Mouse (Mus musculus) gastrocnemius, adult 2 months (tissue): ENCODE measurements around the gene Cic. TPM values are rescaled to one million over a fixed set of nuclear protein-coding genes. Genes with fewer than 3 reads are reported as not detected.
"Not testable (repeated sequence)": the region's sequence is repeated elsewhere in the genome, so short reads cannot be mapped to it uniquely, and the experiment has no call there.

Source experiments
- DNase-seq: peaks from one replicate; pipeline ENCODE4 v3.0.0; 2022
- H3K27ac ChIP-seq: fragments of 200-600 bp; 2 replicates; pipeline ENCODE4 v1.8.1; 2022; ENCODE audit warnings: mild to moderate bottlenecking
- H3K4me3 ChIP-seq: fragments of 200-600 bp; 2 replicates; pipeline ENCODE4 v1.8.1; 2022; ENCODE audit warnings: mild to moderate bottlenecking, moderate library complexity
- CTCF ChIP-seq: fragments of 200-600 bp; IDR thresholded peaks from 2 replicates; pipeline ENCODE4 v1.8.1; 2022; ENCODE audit warnings: antibody characterized with exemption, mild to moderate bottlenecking, moderate library complexity
- intact Hi-C: fragments of 180-260 bp; cut with DNase I; formaldehyde crosslinking; loops from one replicate; pipeline ENCODE4 v1.15.1; 2025
- total RNA-seq, 2 experiments: library from RNA; stranded (reverse); gene quantifications; 2 replicates each; pipeline ENCODE4 v1.2.3; 2021

The Cic gene
- total RNA-seq, 2 experiments from 2014 or later: 37.0 to 40.4 TPM

- no peak for TF ChIP-seq CTCF
- H3K4me3 ChIP-seq: peak overlapping the region; percentile 98
Observed at GRCm38 (mm10) chr7:25314606-25315305, 47.3 kb downstream of the Cic start.

DNA sequence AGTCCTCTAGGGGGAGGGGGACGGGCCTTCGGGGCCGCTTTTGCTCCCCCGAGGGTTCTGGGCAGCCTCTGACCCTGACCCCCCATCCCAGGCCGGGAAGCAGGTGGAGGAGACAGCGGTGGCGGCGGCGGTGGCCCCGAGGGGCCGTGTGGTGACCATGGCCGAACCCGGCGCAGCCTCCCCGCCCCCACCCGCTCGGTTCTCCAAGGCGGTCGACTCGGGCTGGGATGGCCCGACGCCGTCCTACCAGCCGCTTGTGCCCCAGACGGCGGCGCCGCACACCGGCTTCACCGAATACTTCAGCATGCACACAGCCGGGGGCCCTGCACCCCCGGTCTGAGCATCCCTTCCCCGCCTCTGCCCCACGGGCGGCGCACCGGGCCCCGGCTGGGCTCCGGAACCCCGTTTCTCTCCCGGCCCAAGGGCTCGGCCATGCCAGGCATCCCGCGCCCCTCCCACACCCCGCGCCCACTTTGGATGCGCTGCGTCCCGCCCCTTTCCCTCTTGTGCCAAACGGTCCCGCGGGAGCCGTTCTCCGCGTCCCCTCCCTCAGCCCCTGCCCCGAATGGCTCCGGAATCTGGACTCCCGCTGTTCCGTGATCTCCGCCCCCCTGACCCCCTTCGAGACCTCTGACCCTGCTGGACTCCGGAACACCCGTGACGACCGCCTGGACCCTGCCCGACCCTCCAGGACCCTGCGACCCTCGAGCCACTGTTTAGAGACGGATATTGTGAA is 48.0 kb downstream of the Cic start:
- DNase-seq: peak; percentile 45
- no peak for TF ChIP-seq CTCF
- intact Hi-C loops: loop anchor here (1.0 to 5.0 kb wide), 2 partner anchors 67 to 74 kb away; no protein-coding TSS in a partner anchor

More at GRCm38 (mm10) chr7:25314606-25315305, 47.3 kb downstream of the Cic start:
- peak; percentile 27 for DNase-seq
- intact Hi-C loops: loop anchor here (5.0 kb wide), 1 partner anchor 68 kb away; no protein-coding TSS in a partner anchor
- H3K27ac ChIP-seq: no peak overlapping the region

DNA sequence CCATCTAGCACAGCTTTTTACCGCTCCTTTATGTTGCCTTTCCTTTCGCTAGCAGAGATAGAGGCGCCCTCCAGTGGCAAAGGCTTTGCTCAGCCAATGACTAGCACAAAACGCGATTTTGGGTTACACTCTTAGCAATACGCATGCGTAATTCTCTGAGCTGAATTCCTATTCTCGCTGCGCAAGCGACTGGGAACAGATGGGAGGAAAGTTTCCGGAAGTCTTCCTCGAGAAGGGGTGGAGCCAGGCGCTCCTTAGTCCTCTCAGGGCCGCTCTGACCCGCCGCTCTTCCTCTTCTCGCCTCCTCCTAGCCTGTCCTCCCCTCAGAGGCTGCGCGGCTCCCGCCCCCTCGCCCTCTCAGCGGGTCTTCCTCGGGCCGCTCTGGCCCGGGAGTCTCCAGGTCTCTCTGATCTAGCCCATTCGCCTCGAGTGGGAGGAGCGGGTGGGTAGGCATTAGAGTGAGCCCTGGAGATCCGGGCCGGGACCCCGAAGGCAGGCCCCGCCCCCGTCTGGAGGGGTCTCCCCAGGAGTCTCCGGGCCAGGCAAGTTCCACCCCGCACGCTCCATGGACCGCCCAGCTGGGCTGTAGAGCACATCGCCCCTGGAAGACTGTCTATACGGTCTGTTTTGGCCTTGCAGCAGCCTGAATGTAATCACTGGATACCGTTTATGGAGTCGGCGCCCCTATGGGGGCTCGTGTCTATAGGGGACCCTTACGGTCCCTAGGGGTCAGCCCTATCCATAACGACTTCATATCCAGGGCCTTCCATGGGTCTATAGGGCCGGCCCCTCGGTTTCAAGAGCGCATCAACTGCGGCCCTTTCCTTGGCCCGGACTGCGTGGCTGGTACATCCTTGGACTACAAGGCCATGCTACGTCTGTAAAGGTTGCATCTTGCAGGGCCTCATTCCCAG is 49.3 kb downstream of the Cic start, which contains the start of gene Megf8:
Megf8 (plus strand) TSS at position 633 of the 914 bp plus-strand sequence.
- TF ChIP-seq CTCF: peak; percentile 92
- intact Hi-C loops: loop anchor here (1.0 to 5.0 kb wide), 2 partner anchors 66 to 75 kb away; no protein-coding TSS in a partner anchor
- Histone ChIP-seq H3K4me3 (peak within 1 kb of the TSS; percentile 98), H3K27ac (peak within 1 kb of the TSS; percentile 92)
- DNase-seq: peak; percentile 95

More for the DNA sequence above, 48.0 kb downstream of the Cic start:
- H3K4me3 ChIP-seq: peak overlapping the region; percentile 98
- no peak overlapping the region for H3K27ac ChIP-seq

DNA sequence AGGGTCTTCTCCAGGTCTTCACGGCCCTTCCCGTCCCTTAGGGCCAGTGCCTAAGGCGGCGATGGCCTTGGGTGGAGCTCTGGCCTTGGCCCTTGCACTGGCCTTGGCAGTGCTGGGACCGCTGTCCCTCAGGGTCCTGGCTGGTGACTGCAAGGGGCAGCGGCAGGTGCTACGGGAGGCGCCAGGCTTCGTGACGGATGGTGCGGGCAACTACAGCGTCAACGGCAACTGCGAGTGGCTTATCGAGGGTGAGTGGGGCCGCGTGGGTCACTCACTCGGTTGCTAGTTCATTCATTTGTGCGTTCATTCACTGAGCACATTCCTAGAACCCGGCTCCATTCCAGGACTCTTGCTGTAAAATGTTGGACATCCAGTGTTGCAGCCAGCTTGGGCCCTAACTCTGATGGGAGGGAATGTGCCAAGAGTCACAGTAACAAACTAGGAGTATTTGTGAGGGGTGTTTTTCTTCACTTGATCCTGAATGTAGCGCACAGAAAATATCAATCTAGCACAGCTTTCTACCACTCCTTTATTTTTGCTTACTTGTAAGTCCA is 50.0 kb downstream of the Cic start:
- peak overlapping the region; percentile 98 for H3K4me3 ChIP-seq
- intact Hi-C loops: loop anchor here (5.0 kb wide), 1 partner anchor 65 kb away; no protein-coding TSS in a partner anchor
- no peak for TF ChIP-seq CTCF
- DNase-seq: peak; percentile 46
- H3K27ac ChIP-seq: peak overlapping the region; percentile 92

GRCm38 (mm10) chr7:25322058-25322484 is 54.6 kb downstream of the Cic start:
- TF ChIP-seq CTCF: no peak
- peak; percentile 59 for DNase-seq
- intact Hi-C loops: no loop called here
- H3K27ac ChIP-seq: peak overlapping the region; percentile 32
- H3K4me3 ChIP-seq: no peak overlapping the region

DNA sequence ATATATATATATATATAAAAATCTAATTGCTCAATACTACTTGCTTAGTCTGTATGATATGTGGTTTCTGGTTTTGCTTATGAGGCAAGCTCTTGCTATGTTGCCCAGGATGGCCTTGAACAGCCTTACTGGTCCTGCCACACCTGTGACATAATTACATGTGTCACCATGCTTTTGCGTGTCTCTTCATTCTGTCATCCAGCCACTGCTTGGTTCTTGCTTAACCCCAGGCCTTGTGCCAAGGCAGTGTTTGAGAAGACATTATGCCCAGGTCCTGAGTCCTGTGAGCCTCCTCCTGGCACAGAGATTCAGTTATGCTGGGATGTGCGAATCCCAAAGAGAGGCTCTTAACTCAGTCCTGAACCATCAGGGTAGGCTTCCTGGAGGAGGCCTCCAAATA is 55.7 kb downstream of the Cic start:
- intact Hi-C loops: no loop called here
- no peak overlapping the region for H3K27ac ChIP-seq
- no peak for DNase-seq
- no peak overlapping the region for H3K4me3 ChIP-seq
- TF ChIP-seq CTCF: no peak

- H3K4me3 ChIP-seq, DNase-seq, intact Hi-C loops, H3K27ac ChIP-seq: not testable (repeated sequence)
Observed at GRCm38 (mm10) chr7:25325431-25325830, 57.9 kb downstream of the Cic start.

DNA sequence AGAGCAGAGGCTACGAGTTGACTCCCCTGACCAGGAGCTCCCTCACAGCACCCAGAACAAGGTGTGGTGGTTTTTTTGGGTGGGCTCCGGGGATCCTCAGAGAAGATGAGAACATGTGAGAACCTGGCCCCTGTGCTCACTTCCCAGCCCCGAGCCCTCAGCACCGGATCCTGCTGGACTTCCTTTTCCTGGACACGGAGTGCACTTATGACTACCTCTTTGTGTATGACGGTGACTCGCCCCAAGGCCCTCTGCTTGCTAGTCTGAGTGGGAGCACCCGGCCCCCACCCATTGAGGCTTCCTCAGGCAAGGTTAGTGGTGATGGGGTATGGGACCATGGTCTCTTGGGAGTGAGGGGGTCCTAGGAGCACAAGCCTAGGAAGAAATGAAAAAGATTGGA is 58.7 kb downstream of the Cic start:
- TF ChIP-seq CTCF: no peak
- intact Hi-C loops: no loop called here
- Histone ChIP-seq H3K4me3 (peak overlapping the region; percentile 53), H3K27ac (peak overlapping the region; percentile 63)
- no peak for DNase-seq

DNA sequence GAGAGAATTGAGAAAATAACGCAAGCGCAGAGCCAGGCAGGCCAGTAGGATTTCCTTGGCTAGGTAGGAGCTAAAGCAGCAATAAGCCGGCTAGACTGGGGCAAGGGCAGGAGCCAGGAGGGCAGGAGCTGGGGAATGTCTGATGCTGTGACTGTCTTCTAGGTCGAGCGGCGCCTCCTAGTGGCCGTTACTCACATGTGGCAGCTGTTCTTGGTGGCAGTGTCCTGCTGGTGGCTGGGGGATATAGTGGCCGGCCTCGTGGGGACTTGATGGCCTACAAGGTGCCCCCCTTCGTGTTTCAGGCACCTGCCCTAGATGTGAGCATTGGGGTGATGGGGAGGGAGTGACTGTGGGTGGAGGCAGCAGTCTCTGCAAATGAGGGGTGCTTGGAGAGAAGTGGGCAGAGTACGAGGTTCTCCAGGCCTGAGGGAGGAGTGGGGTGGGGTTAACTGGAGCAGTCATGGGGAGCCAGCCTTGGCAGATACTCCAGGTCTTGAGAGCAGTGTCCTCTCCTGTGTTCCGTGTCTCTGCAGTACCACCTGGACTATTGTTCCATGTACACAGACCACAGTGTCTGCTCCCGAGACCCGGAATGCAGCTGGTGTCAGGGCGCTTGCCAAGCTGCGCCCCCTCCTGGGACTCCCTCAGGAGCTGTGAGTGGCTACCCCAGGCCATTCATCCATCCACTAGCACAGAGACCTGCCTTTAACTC is 66.2 kb downstream of the Cic start:
- intact Hi-C loops: loop anchor here (2.0 to 10.0 kb wide), 4 partner anchors 51 to 199 kb away; no protein-coding TSS in a partner anchor
- peak; percentile 90 for TF ChIP-seq CTCF
- Histone ChIP-seq H3K27ac (no peak overlapping the region), H3K4me3 (no peak overlapping the region)
- peak; percentile 84 for DNase-seq

- no peak for TF ChIP-seq CTCF
- Histone ChIP-seq H3K4me3 (no peak overlapping the region), H3K27ac (no peak overlapping the region)
- intact Hi-C loops: loop anchor here (5.0 to 10.0 kb wide), 3 partner anchors 52 to 200 kb away; no protein-coding TSS in a partner anchor
- DNase-seq: no peak
Observed at GRCm38 (mm10) chr7:25334472-25334871, 67.0 kb downstream of the Cic start.

DNA sequence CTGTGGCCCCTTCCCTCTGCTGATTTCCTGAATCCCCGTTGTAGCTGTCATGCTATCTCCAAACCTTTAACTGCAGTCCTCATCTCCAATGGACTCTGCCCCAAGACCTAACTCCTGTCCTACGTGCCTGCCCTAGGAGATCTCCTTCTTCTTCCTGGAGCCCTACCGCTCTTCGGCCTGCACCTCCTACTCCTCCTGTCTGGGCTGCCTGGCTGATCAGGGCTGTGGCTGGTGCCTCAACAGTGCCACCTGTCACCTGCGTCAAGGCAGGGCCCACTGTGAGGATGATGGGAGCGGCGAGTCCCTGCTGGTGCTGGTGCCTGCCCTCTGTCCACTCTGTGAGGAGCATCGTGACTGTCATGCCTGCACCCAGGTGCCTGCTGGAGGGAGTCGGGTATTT is 71.8 kb downstream of the Cic start:
- DNase-seq: no peak
- TF ChIP-seq CTCF: no peak
- intact Hi-C loops: loop anchor here (10.0 kb wide), 1 partner anchor 205 kb away; no protein-coding TSS in a partner anchor
- H3K4me3 ChIP-seq: no peak overlapping the region
- H3K27ac ChIP-seq: no peak overlapping the region
